Mouse (Mus musculus) erythroblast, embryonic 14.5 days (primary cell): ENCODE results near the gene Bglap.

Experiments
- GATA1 ChIP-seq: IDR thresholded peaks from 2 replicates; pipeline ENCODE4 v1.6.1; 2012; ENCODE audit warnings: low read length, inconsistent platforms, mixed read lengths
- TAL1 ChIP-seq: IDR thresholded peaks from 3 replicates; pipeline ENCODE4 v1.6.1; 2012; ENCODE audit warnings: low read length, inconsistent platforms, mixed read lengths

- TF ChIP-seq GATA1 (peak; percentile 59), TAL1 (peak; percentile 78)
These were observed 20.6 kb downstream of the Bglap start for GRCm38 (mm10) chr3:88363700-88364099.
